Mouse (Mus musculus) liver, embryonic 11.5 days (tissue): ENCODE measurements around the gene Hivep3. TPM values are rescaled to one million over a fixed set of nuclear protein-coding genes. Genes with fewer than 3 reads are reported as not detected.

Source experiments
- ATAC-seq: fragments of 200-750 bp; cut with Nextera tagmentation; replicated peaks from 2 replicates; pipeline ENCODE4 v1.8.0; 2017; ENCODE audit warnings: moderate number of reproducible peaks, mild to moderate bottlenecking, moderate TSS enrichment, moderate library complexity; ENCODE audit not compliant: low FRiP score
- DNase-seq: peaks from one replicate; pipeline ENCODE4 v3.0.0-alpha.2; 2017; ENCODE audit warnings: low spot score
- H3K27ac ChIP-seq: fragments of 300-500 bp; sonication (generic); 2 replicates; pipeline ENCODE4 v1.5.1; 2014; ENCODE audit warnings: mild to moderate bottlenecking, low read depth, low read length, control low read depth
- H3K27me3 ChIP-seq: fragments of 300-500 bp; sonication (generic); replicated peaks from 2 replicates; pipeline ENCODE4 v1.6.1; 2014; ENCODE audit warnings: low read length, mixed read lengths; ENCODE audit not compliant: control insufficient read depth, insufficient read depth
- H3K36me3 ChIP-seq: fragments of 300-500 bp; sonication (generic); 2 replicates; pipeline ENCODE4 v1.6.1; 2014; ENCODE audit warnings: mild to moderate bottlenecking, low read length, moderate library complexity, mixed read lengths; ENCODE audit not compliant: control insufficient read depth, insufficient read depth
- H3K4me1 ChIP-seq: fragments of 300-500 bp; sonication (generic); replicated peaks from 2 replicates; pipeline ENCODE4 v1.6.1; 2014; ENCODE audit warnings: low read length, mixed read lengths; ENCODE audit not compliant: control insufficient read depth, insufficient read depth
- H3K4me2 ChIP-seq: fragments of 300-500 bp; sonication (generic); 2 replicates; pipeline ENCODE4 v1.6.1; 2014; ENCODE audit warnings: mild to moderate bottlenecking, control low read depth, moderate library complexity
- H3K4me3 ChIP-seq: fragments of 300-500 bp; sonication (generic); 2 replicates; pipeline ENCODE4 v1.5.1; 2014; ENCODE audit warnings: low read depth, low read length, control low read depth
- H3K9ac ChIP-seq: fragments of 300-500 bp; sonication (generic); 2 replicates; pipeline ENCODE4 v1.6.1; 2014; ENCODE audit warnings: low read depth, low read length, control low read depth
- H3K9me3 ChIP-seq: fragments of 300-500 bp; sonication (generic); 2 replicates; pipeline ENCODE4 v1.6.1; 2016; ENCODE audit warnings: low read length, inconsistent platforms, mixed read lengths; ENCODE audit not compliant: control insufficient read depth
- WGBS: fragments of 180-500 bp; shearing (Covaris S2); extraction: QIAGEN DNeasy Blood & Tissue Kit; methylation state at CpG from one replicate; pipeline ENCODE4 v1.1.7; 2014; 5-methylcytosine and 5-hydroxymethylcytosine counted together
- polyA plus RNA-seq: library from polyadenylated mRNA; unstranded; fragments of >200 nt; fragmentation: Nextera tagmentation; extraction: Ambion mirVana; gene quantifications from 2 replicates; pipeline ENCODE4 v1.2.1, GENCODE M21; 2014

Gene Hivep3
- polyA plus RNA-seq = 2.7 and 2.9 TPM in 2 replicates

GRCm38 (mm10) chr4:119733184-119733880 is at the start of gene Hivep3:
Hivep3 (plus strand) TSS chr4:119733784.
- no peaks in the 10 kb centered on the region for H3K9me3 ChIP-seq
- H3K4me1 ChIP-seq = peaks cover under 1% of the 10 kb centered on the region; the same call in 1 of the 2 replicates
- H3K4me2 ChIP-seq = peak within 1 kb of the TSS; percentile 98
- peak; percentile 99 for ATAC-seq
- peak within 1 kb of the TSS; percentile 72 for H3K4me3 ChIP-seq
- H3K27ac ChIP-seq = no peak within 1 kb of the TSS; the same call in 1 of the 2 replicates
- 1% methylated on average over 40 of the region's 47 CpGs for WGBS
- peak; percentile 100 for DNase-seq
- H3K9ac ChIP-seq = peak within 1 kb of the TSS; percentile 35; the same call in 1 of the 2 replicates
- H3K27me3 ChIP-seq = peaks cover 22% of the 10 kb centered on the region
- no peaks in the 10 kb centered on the region for H3K36me3 ChIP-seq

- Histone ChIP-seq H3K27me3 (no peaks in the 10 kb centered on the region), H3K9ac (no peak overlapping the region), H3K27ac (no peak overlapping the region), H3K36me3 (no peaks in the 10 kb centered on the region), H3K4me2 (no peak overlapping the region), H3K9me3 (no peaks in the 10 kb centered on the region), H3K4me1 (no peaks in the 10 kb centered on the region), H3K4me3 (no peak overlapping the region)
- DNase-seq = no peak
- 86% methylated on average over 2 of the region's 2 CpGs for WGBS
- no peak for ATAC-seq
Measured at GRCm38 (mm10) chr4:119685746-119686145, 47.8 kb upstream of the Hivep3 start.

- Histone ChIP-seq H3K9me3 (no peaks in the 10 kb centered on the region), H3K27ac (no peak overlapping the region), H3K9ac (no peak overlapping the region), H3K27me3 (no peaks in the 10 kb centered on the region), H3K4me2 (no peak overlapping the region), H3K36me3 (no peaks in the 10 kb centered on the region), H3K4me3 (no peak overlapping the region), H3K4me1 (no peaks in the 10 kb centered on the region)
- DNase-seq (no peak), ATAC-seq (no peak)
- 54% methylated on average over 2 of the region's 2 CpGs for WGBS
Measured at GRCm38 (mm10) chr4:119698339-119698738, 35.2 kb upstream of the Hivep3 start.

- H3K27ac ChIP-seq = no peak overlapping the region
- H3K4me1 ChIP-seq = no peaks in the 10 kb centered on the region
- DNase-seq = no peak
- H3K36me3 ChIP-seq = no peaks in the 10 kb centered on the region
- no peak for ATAC-seq
- no peak overlapping the region for H3K4me2 ChIP-seq
- no peaks in the 10 kb centered on the region for H3K9me3 ChIP-seq
- no peak overlapping the region for H3K9ac ChIP-seq
- WGBS = 79% methylated on average over 11 of the region's 11 CpGs
- H3K27me3 ChIP-seq = no peaks in the 10 kb centered on the region
- no peak overlapping the region for H3K4me3 ChIP-seq
Measured at GRCm38 (mm10) chr4:119701269-119701954, 32.2 kb upstream of the Hivep3 start.

- H3K9ac ChIP-seq = no peak overlapping the region
- H3K4me1 ChIP-seq = no peaks in the 10 kb centered on the region
- 78% methylated on average over 8 of the region's 8 CpGs for WGBS
- no peak overlapping the region for H3K4me2 ChIP-seq
- no peaks in the 10 kb centered on the region for H3K36me3 ChIP-seq
- H3K4me3 ChIP-seq = no peak overlapping the region
- no peak overlapping the region for H3K27ac ChIP-seq
- no peak for ATAC-seq
- H3K9me3 ChIP-seq = no peaks in the 10 kb centered on the region
- DNase-seq = no peak
- no peaks in the 10 kb centered on the region for H3K27me3 ChIP-seq
Measured at GRCm38 (mm10) chr4:119703965-119704364, 29.6 kb upstream of the Hivep3 start.

GRCm38 (mm10) chr4:119707326-119707725 is 26.3 kb upstream of the Hivep3 start:
- 64% methylated on average over 5 of the region's 5 CpGs for WGBS
- Histone ChIP-seq H3K27me3 (no peaks in the 10 kb centered on the region), H3K4me1 (no peaks in the 10 kb centered on the region), H3K36me3 (no peaks in the 10 kb centered on the region), H3K4me3 (no peak overlapping the region), H3K9me3 (no peaks in the 10 kb centered on the region), H3K27ac (no peak overlapping the region), H3K4me2 (no peak overlapping the region), H3K9ac (no peak overlapping the region)
- DNase-seq = no peak
- ATAC-seq = no peak

- ATAC-seq (no peak), DNase-seq (no peak)
- H3K27ac ChIP-seq = no peak overlapping the region
- H3K9ac ChIP-seq = no peak overlapping the region
- H3K4me3 ChIP-seq = no peak overlapping the region
- no peaks in the 10 kb centered on the region for H3K27me3 ChIP-seq
- 42% methylated on average over 3 of the region's 3 CpGs for WGBS
- H3K9me3 ChIP-seq = no peaks in the 10 kb centered on the region
- H3K36me3 ChIP-seq = no peaks in the 10 kb centered on the region
- no peak overlapping the region for H3K4me2 ChIP-seq
- H3K4me1 ChIP-seq = no peaks in the 10 kb centered on the region
Measured at GRCm38 (mm10) chr4:119707751-119708150, 25.8 kb upstream of the Hivep3 start.

GRCm38 (mm10) chr4:119710208-119710607 is 23.4 kb upstream of the Hivep3 start:
- no peaks in the 10 kb centered on the region for H3K4me1 ChIP-seq
- ATAC-seq (no peak), DNase-seq (no peak)
- no peak overlapping the region for H3K27ac ChIP-seq
- H3K27me3 ChIP-seq = no peaks in the 10 kb centered on the region
- H3K4me3 ChIP-seq = no peak overlapping the region
- WGBS = 75% methylated on average over 4 of the region's 4 CpGs
- H3K4me2 ChIP-seq = no peak overlapping the region
- H3K9me3 ChIP-seq = no peaks in the 10 kb centered on the region
- H3K36me3 ChIP-seq = no peaks in the 10 kb centered on the region
- no peak overlapping the region for H3K9ac ChIP-seq

GRCm38 (mm10) chr4:119717443-119717842 is 16.1 kb upstream of the Hivep3 start:
- no peak overlapping the region for H3K27ac ChIP-seq
- no peak for ATAC-seq
- 92% methylated on average over 11 of the region's 11 CpGs for WGBS
- no peaks in the 10 kb centered on the region for H3K4me1 ChIP-seq
- H3K4me3 ChIP-seq = no peak overlapping the region
- no peak for DNase-seq
- H3K27me3 ChIP-seq = no peaks in the 10 kb centered on the region
- H3K36me3 ChIP-seq = no peaks in the 10 kb centered on the region
- H3K9ac ChIP-seq = no peak overlapping the region
- no peaks in the 10 kb centered on the region for H3K9me3 ChIP-seq
- H3K4me2 ChIP-seq = no peak overlapping the region
